Mouse (Mus musculus): Measurements from ENCODE around the gene Olfr1475. TPM values are rescaled to one million over a fixed set of nuclear protein-coding genes. Genes with fewer than 3 reads are reported as not detected.

Gene Olfr1475
- not detected in 2 replicates for polyA plus RNA-seq (2012; rRNA removed; ENCODE audit: low replicate concordance)

DNA sequence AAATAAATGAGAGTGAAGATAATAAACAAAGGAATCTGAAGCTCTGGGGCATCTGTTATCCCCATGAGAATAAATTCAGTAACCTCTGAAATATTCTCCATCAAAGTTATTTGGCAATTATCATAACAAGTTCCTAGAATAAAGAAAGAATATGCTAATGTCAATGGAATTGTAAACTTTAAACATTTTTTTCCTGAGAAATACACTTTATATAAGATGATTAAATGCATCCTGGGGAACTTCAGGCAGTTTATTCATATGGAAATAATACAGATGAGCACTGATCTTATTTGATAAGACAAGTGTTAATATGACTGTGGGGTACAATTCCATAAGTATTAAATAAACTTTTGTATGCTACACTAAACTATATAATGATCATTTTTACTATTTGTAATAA lies at the start of gene Olfr1475:
Gene Olfr1475 (minus strand): TSS at position 101 of the 400 bp plus-strand sequence.

DNA sequence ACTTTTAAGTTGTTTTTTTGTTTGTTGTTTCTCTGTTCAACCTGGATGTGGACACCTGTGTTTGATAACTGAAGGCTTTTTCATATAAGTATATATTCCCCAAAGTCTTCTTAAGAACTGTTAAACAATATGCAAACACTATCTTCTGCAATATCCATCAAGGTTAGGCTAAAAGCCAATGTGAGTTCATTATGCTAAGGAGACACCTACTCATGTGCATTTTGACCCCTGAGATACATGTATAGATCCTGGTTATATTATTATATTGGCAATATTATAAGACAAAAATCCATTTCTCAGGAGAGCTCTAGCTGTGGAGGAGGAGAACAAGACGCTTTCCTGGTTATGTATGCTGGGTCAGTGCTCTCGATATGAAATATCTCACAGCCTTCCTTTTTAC lies 47.6 kb upstream of the Olfr1475 start, which contains the start of gene Olfr1480:
Gene Olfr1480 (plus strand): TSS at position 301 of the 400 bp plus-strand sequence.

DNA sequence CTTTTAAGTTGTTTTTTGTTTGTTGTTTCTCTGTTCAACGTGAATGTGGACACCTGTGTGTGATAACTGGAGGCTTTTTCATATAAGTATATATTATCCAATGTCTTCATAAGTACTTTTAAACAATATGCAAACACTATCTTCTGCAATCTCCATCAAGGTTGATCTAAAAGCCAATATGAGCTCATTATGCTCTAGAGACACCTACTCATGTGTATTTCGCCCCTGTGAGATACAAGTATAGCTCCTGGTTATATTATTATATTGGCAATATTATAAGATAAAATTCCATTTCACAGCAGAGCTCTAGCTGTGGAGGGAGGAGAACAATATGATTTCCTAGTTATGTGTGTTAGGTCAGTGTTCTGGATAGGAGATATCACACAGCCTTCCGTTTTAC lies 20.2 kb upstream of the Olfr1475 start, which contains the start of gene Olfr1477:
Gene Olfr1477 (plus strand): TSS at position 301 of the 400 bp plus-strand sequence.

DNA sequence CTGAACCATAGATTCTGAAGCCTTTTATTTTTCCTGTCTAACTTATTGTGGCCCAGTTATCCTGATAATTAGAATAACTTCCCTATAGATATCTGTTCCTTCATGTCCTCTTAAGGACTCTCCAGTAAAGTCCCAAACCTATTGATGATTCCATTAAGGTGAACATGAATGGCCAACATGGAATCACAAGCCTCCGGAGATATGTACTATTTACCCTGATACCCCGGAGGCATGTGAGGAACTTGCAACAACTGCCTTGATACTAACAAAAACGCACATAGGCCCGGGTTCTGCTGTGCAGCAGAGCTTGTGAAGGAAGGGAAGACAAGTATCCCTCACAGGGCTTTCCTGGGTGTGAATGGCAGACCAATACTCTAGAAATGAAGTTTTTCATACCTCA lies 10.7 kb downstream of the Olfr1475 start, which contains the start of gene Olfr1474:
Gene Olfr1474 (plus strand): TSS at position 301 of the 400 bp plus-strand sequence.

DNA sequence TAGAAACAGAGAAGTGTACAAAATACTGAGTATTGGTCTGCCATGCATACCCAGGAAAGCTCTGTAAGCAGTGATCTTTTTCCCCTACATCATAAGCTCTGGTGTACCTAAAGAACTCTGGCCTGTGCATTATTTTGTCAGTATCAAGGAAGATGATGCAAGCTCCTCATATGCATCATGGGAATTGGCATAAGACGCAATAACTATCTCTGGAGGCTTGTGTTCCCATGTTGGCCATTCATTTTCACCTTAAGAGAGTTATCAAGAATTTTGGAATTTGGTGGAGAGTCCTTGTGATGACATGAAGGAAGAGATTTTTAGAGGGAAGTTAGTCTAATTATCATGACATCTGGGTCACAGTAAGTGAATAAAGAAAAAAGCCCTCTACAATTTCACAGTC lies 24.0 kb downstream of the Olfr1475 start, which contains the start of gene Olfr1472:
Gene Olfr1472 (minus strand): TSS at position 101 of the 400 bp plus-strand sequence.

DNA sequence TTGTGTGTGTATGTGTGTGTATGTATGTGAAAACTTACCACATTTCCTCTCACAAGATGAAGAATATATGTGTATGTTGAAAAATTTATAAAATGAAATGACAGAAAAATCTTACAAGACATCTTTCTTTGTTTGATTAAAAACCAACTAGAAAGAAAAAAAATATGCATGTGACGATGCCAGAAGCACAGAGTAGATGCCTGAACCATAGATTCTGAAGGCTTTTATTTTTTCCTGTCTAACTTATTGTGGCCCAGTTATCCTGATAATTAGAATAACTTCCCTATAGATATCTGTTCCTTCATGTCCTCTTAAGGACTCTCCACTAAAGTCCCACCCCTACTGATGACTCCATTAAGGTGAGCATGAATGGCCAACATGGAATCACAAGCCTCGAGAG lies 36.9 kb downstream of the Olfr1475 start, which contains the start of gene Olfr1471:
Gene Olfr1471 (plus strand): TSS at position 301 of the 400 bp plus-strand sequence.

Other genes with a start within 250 kb of the Olfr1475 start
- not detected in 2 replicates for gene Olfr1463, start 248.9 kb downstream of the Olfr1475 start, polyA plus RNA-seq (2012; rRNA removed; ENCODE audit: low replicate concordance)
- gene Olfr1465, start 164.7 kb downstream of the Olfr1475 start, polyA plus RNA-seq (2012; rRNA removed; ENCODE audit: low replicate concordance) = not detected in 2 replicates
- not detected in 2 replicates for gene Olfr1466, start 141.3 kb downstream of the Olfr1475 start, polyA plus RNA-seq (2012; rRNA removed; ENCODE audit: low replicate concordance)
- gene Olfr1467, start 118.0 kb downstream of the Olfr1475 start, polyA plus RNA-seq (2012; rRNA removed; ENCODE audit: low replicate concordance) = not detected in 2 replicates
- gene Olfr1469, start 72.3 kb downstream of the Olfr1475 start, polyA plus RNA-seq (2012; rRNA removed; ENCODE audit: low replicate concordance) = not detected in 2 replicates
- not detected in 2 replicates for gene Olfr1471, start 36.8 kb downstream of the Olfr1475 start, polyA plus RNA-seq (2012; rRNA removed; ENCODE audit: low replicate concordance)
- not detected in 2 replicates for gene Olfr1472, start 24.1 kb downstream of the Olfr1475 start, polyA plus RNA-seq (2012; rRNA removed; ENCODE audit: low replicate concordance)
- not detected in 2 replicates for gene Olfr1474, start 10.6 kb downstream of the Olfr1475 start, polyA plus RNA-seq (2012; rRNA removed; ENCODE audit: low replicate concordance)
- gene Olfr1477, start 20.4 kb upstream of the Olfr1475 start, polyA plus RNA-seq (2012; rRNA removed; ENCODE audit: low replicate concordance) = not detected in 2 replicates
- gene Olfr1480, start 47.7 kb upstream of the Olfr1475 start, polyA plus RNA-seq (2012; rRNA removed; ENCODE audit: low replicate concordance) = not detected in 2 replicates
- gene Olfr1484, start 103.3 kb upstream of the Olfr1475 start, polyA plus RNA-seq (2012; rRNA removed; ENCODE audit: low replicate concordance) = not detected in 2 replicates
- not detected in 2 replicates for gene Olfr1487, start 137.2 kb upstream of the Olfr1475 start, polyA plus RNA-seq (2012; rRNA removed; ENCODE audit: low replicate concordance)
- gene Olfr1489, start 151.4 kb upstream of the Olfr1475 start, polyA plus RNA-seq (2012; rRNA removed; ENCODE audit: low replicate concordance) = not detected in 2 replicates
- not detected in 2 replicates for gene Olfr1490, start 170.9 kb upstream of the Olfr1475 start, polyA plus RNA-seq (2012; rRNA removed; ENCODE audit: low replicate concordance)
- gene Olfr1491, start 217.1 kb upstream of the Olfr1475 start, polyA plus RNA-seq (2012; rRNA removed; ENCODE audit: low replicate concordance) = not detected in 2 replicates
- not detected in 2 replicates for gene Olfr1493-ps1, start 243.1 kb upstream of the Olfr1475 start, polyA plus RNA-seq (2012; rRNA removed; ENCODE audit: low replicate concordance)